Mouse (Mus musculus) limb, embryonic 13.5 days (tissue): Measurements from ENCODE around the gene Map3k20. TPM values are rescaled to one million over a fixed set of nuclear protein-coding genes. Genes with fewer than 3 reads are reported as not detected.

Experiments used
- ATAC-seq: fragments of 200-750 bp; cut with Nextera tagmentation; 2 replicates; pipeline ENCODE4 v1.8.0; 2017; ENCODE audit warnings: low read depth, moderate number of reproducible peaks, moderate TSS enrichment; ENCODE audit not compliant: low FRiP score
- H3K27ac ChIP-seq: fragments of 300-500 bp; sonication (generic); 2 replicates; pipeline ENCODE4 v1.5.1; 2015; ENCODE audit warnings: inconsistent platforms, mild to moderate bottlenecking, moderate library complexity
- H3K27me3 ChIP-seq: fragments of 300-500 bp; sonication (generic); 2 replicates; pipeline ENCODE4 v1.6.1; 2015; ENCODE audit warnings: mild to moderate bottlenecking, inconsistent platforms
- H3K36me3 ChIP-seq: fragments of 300-500 bp; sonication (generic); 2 replicates; pipeline ENCODE4 v1.6.1; 2015; ENCODE audit warnings: inconsistent platforms, mild to moderate bottlenecking, moderate library complexity
- H3K4me1 ChIP-seq: fragments of 300-500 bp; sonication (generic); 2 replicates; pipeline ENCODE4 v1.6.1; 2015; ENCODE audit warnings: inconsistent platforms
- H3K4me2 ChIP-seq: fragments of 300-500 bp; sonication (generic); replicated peaks from 2 replicates; pipeline ENCODE4 v1.6.1; 2015; ENCODE audit warnings: inconsistent platforms, mild to moderate bottlenecking, moderate library complexity
- H3K4me3 ChIP-seq: fragments of 300-500 bp; sonication (generic); 2 replicates; pipeline ENCODE4 v1.5.1; 2015; ENCODE audit warnings: moderate library complexity, mild to moderate bottlenecking, inconsistent platforms
- H3K9ac ChIP-seq: fragments of 300-500 bp; sonication (generic); 2 replicates; pipeline ENCODE4 v1.6.1; 2015; ENCODE audit warnings: mild to moderate bottlenecking, inconsistent platforms
- H3K9me3 ChIP-seq: fragments of 300-500 bp; sonication (generic); 2 replicates; pipeline ENCODE4 v1.6.1; 2016; ENCODE audit warnings: inconsistent platforms
- WGBS: fragments of 180-500 bp; shearing (Covaris S2); methylation state at CpG from one replicate; pipeline ENCODE4 v1.1.7; 2015; 5-methylcytosine and 5-hydroxymethylcytosine counted together
- polyA plus RNA-seq: library from polyadenylated mRNA; unstranded; fragments of >200 nt; fragmentation: Nextera tagmentation; extraction: Ambion mirVana; gene quantifications from 2 replicates; pipeline ENCODE4 v1.2.1, GENCODE M21; 2015

Gene Map3k20
- polyA plus RNA-seq, 1 experiment from 2014 or later = 15.5 TPM

- Histone ChIP-seq H3K27ac (no peak overlapping the region), H3K27me3 (no peaks in the 10 kb centered on the region), H3K9ac (no peak overlapping the region), H3K36me3 (peaks cover 7% of the 10 kb centered on the region), H3K4me2 (no peak overlapping the region), H3K4me1 (peaks cover 29% of the 10 kb centered on the region), H3K4me3 (no peak overlapping the region), H3K9me3 (peaks cover 4% of the 10 kb centered on the region; the same call in 1 of the 2 replicates)
- ATAC-seq = no peak; the same call in 1 of the 2 replicates
- 18% methylated on average over 4 of the region's 4 CpGs for WGBS
These were observed 105.6 kb downstream of the Map3k20 start for GRCm38 (mm10) chr2:72391024-72391423.

DNA sequence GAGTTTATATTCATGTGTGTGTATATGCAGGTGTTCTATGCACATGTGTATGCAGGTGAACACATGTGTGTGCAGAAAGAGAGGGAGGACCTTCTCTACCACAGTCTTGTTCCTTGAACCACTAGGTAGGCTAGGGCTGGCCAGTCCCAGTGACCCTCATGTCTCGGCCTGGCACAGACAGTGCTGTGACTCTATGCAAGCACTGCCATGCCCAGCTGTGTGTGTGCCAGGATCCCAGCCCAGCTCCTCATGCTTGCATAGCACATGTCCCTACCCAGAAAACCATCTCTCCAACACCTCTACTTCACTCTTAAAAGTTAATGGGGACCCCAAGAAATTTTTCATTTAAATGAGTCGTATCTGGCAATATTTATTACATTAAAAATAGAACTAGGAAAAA is 106.3 kb downstream of the Map3k20 start:
- Histone ChIP-seq H3K27ac (peak overlapping the region; percentile 15; the same call in 1 of the 2 replicates), H3K4me1 (peaks cover 29% of the 10 kb centered on the region), H3K9ac (no peak overlapping the region), H3K36me3 (peaks cover 7% of the 10 kb centered on the region), H3K4me2 (no peak overlapping the region), H3K4me3 (no peak overlapping the region), H3K27me3 (no peaks in the 10 kb centered on the region), H3K9me3 (peaks cover 6% of the 10 kb centered on the region; the same call in 1 of the 2 replicates)
- ATAC-seq = no peak
- WGBS = 91% methylated on average over 2 of the region's 2 CpGs

- Histone ChIP-seq H3K4me2 (no peak overlapping the region), H3K9me3 (peaks cover 6% of the 10 kb centered on the region; the same call in 1 of the 2 replicates), H3K4me3 (no peak overlapping the region), H3K36me3 (peaks cover 7% of the 10 kb centered on the region), H3K27ac (no peak overlapping the region), H3K4me1 (peaks cover 29% of the 10 kb centered on the region), H3K9ac (no peak overlapping the region), H3K27me3 (no peaks in the 10 kb centered on the region)
- 50% methylated on average over 4 of the region's 4 CpGs for WGBS
- no peak for ATAC-seq
These were observed 106.9 kb downstream of the Map3k20 start for GRCm38 (mm10) chr2:72392316-72392715.

- no peak overlapping the region for H3K9ac ChIP-seq
These were observed 111.5 kb downstream of the Map3k20 start for GRCm38 (mm10) chr2:72396934-72397333.

GRCm38 (mm10) chr2:72398227-72398626 is 112.8 kb downstream of the Map3k20 start:
- peaks cover 21% of the 10 kb centered on the region for H3K4me1 ChIP-seq
- no peak overlapping the region for H3K9ac ChIP-seq
- 29% methylated on average over 13 of the region's 13 CpGs for WGBS
- peaks cover 7% of the 10 kb centered on the region for H3K36me3 ChIP-seq
- no peak overlapping the region for H3K27ac ChIP-seq
- H3K9me3 ChIP-seq = peaks cover 6% of the 10 kb centered on the region; the same call in 1 of the 2 replicates
- no peak for ATAC-seq
- no peak overlapping the region for H3K4me3 ChIP-seq
- no peak overlapping the region for H3K4me2 ChIP-seq
- no peaks in the 10 kb centered on the region for H3K27me3 ChIP-seq

More at GRCm38 (mm10) chr2:72396934-72397333, 111.5 kb downstream of the Map3k20 start:
- Histone ChIP-seq H3K27me3 (no peaks in the 10 kb centered on the region), H3K4me3 (no peak overlapping the region), H3K4me1 (peaks cover 24% of the 10 kb centered on the region), H3K4me2 (no peak overlapping the region), H3K27ac (no peak overlapping the region), H3K36me3 (peaks cover 7% of the 10 kb centered on the region), H3K9me3 (peaks cover 6% of the 10 kb centered on the region; the same call in 1 of the 2 replicates)
- WGBS = 75% methylated on average over 6 of the region's 6 CpGs
- no peak for ATAC-seq

DNA sequence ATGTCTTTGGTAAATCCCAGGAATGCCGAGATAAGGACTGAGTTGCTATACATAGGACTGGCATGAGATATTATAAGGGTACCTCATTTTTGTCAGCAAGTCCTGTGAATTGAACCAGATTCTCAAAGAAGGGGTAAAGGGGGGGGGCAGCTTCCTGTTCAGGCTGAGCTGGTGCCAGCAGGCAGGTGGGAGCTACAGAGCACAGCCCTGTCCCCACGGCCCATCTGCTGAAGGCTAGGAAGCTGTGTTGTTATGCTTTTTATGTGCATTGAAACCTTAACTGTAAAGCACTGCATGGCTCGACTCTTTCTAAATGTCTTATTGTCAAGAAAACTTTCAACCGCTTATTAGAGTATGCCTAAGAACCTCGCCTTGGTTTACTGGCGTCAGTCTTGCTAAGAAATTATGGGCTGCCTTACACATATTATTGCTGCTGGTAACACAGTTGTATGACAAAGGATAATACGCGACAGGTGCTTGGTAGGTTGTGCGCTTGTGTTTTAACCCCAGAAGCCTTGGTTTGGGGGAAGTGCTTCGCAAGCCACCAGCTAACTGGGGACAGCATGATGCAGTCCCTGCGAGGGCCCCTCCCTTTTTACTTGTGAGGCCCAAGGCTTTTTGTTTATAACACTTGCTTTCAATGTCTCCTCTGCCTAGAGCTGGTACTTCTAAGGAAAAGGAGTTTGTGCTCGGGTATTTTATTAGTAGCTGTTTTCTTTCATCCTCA is 114.2 kb downstream of the Map3k20 start:
- ATAC-seq = no peak

GRCm38 (mm10) chr2:72401290-72401689 is 115.9 kb downstream of the Map3k20 start:
- no peak for ATAC-seq
- H3K4me3 ChIP-seq = no peak overlapping the region
- WGBS = 70% methylated on average over 9 of the region's 9 CpGs

More for the DNA sequence above, 114.2 kb downstream of the Map3k20 start:
- peaks cover 13% of the 10 kb centered on the region for H3K4me1 ChIP-seq
- 41% methylated on average over 12 of the region's 12 CpGs for WGBS
- no peaks in the 10 kb centered on the region for H3K27me3 ChIP-seq
- no peak overlapping the region for H3K4me2 ChIP-seq
- peaks cover 6% of the 10 kb centered on the region for H3K36me3 ChIP-seq
- peaks cover 6% of the 10 kb centered on the region; the same call in 1 of the 2 replicates for H3K9me3 ChIP-seq
- H3K4me3 ChIP-seq = no peak overlapping the region
- H3K9ac ChIP-seq = no peak overlapping the region
- no peak overlapping the region for H3K27ac ChIP-seq

GRCm38 (mm10) chr2:72405621-72406555 is 120.5 kb downstream of the Map3k20 start:
- peaks cover 17% of the 10 kb centered on the region; the same call in 1 of the 2 replicates for H3K4me1 ChIP-seq
- H3K4me3 ChIP-seq = no peak overlapping the region
- no peaks in the 10 kb centered on the region for H3K36me3 ChIP-seq
- no peak overlapping the region for H3K9ac ChIP-seq
- WGBS = 80% methylated on average over 12 of the region's 12 CpGs
- no peaks in the 10 kb centered on the region for H3K27me3 ChIP-seq
- no peak for ATAC-seq
- no peaks in the 10 kb centered on the region for H3K9me3 ChIP-seq
- no peak overlapping the region for H3K27ac ChIP-seq
- H3K4me2 ChIP-seq = no peak overlapping the region

More at GRCm38 (mm10) chr2:72401290-72401689, 115.9 kb downstream of the Map3k20 start:
- Histone ChIP-seq H3K4me1 (peaks cover 13% of the 10 kb centered on the region), H3K9me3 (no peaks in the 10 kb centered on the region), H3K9ac (no peak overlapping the region), H3K27ac (no peak overlapping the region), H3K27me3 (no peaks in the 10 kb centered on the region), H3K36me3 (no peaks in the 10 kb centered on the region), H3K4me2 (no peak overlapping the region)

DNA sequence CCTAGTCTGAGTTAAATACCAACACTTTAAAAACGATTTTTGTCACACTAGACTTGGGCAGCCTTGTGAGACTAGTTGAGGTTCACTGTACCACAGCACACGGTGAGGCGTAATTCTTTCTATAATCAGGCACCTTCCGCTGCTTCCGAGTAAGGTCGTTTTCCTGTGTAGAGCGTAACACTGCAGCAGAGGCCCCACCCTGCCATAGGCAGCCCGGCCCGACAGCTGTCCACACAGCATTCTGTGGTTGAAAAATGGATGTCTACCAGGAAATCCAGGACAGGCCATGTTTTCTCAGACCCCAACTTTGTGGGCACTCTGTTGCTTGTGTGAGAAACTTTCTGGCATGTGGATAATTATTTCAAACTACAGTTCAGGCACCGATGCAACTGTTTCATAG is 121.3 kb downstream of the Map3k20 start:
- peaks cover 17% of the 10 kb centered on the region; the same call in 1 of the 2 replicates for H3K4me1 ChIP-seq
- no peak overlapping the region for H3K9ac ChIP-seq
- ATAC-seq = no peak
- no peak overlapping the region for H3K4me2 ChIP-seq
- 44% methylated on average over 10 of the region's 10 CpGs for WGBS
- no peak overlapping the region for H3K4me3 ChIP-seq
- no peaks in the 10 kb centered on the region for H3K9me3 ChIP-seq
- no peaks in the 10 kb centered on the region for H3K27me3 ChIP-seq
- no peak overlapping the region for H3K27ac ChIP-seq
- H3K36me3 ChIP-seq = no peaks in the 10 kb centered on the region

- H3K9ac ChIP-seq = no peak overlapping the region
- H3K27me3 ChIP-seq = no peaks in the 10 kb centered on the region
- H3K4me3 ChIP-seq = no peak overlapping the region
- H3K9me3 ChIP-seq = no peaks in the 10 kb centered on the region
- 70% methylated on average over 17 of the region's 17 CpGs for WGBS
- H3K27ac ChIP-seq = no peak overlapping the region
- peaks cover 12% of the 10 kb centered on the region; the same call in 1 of the 2 replicates for H3K4me1 ChIP-seq
- ATAC-seq = no peak
- 0 out of 2 replicates have a peak, but pooled peaks cover 3% of the 10 kb centered on the region for H3K36me3 ChIP-seq
- no peak overlapping the region for H3K4me2 ChIP-seq
These were observed 122.1 kb downstream of the Map3k20 start for GRCm38 (mm10) chr2:72407341-72408092.

DNA sequence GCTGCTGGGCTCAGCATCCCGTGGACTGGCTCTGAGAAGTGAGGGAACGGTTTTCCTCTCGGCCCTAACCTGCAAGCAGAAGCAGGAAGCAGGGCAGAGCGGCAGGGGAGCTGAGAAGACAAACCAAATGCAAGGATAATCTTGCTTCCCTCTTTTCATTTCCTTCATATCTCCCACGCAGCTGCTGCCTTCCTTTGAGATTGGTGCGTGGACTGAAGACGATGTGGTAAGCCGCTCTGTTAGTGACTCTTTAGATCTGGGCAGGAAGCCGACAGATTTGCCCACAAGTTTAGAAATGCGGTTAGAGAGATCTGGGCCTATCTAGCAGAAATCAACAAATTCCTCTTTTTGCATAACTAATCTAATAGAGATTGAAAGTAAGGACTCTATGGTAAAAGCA is 124.5 kb downstream of the Map3k20 start:
- Histone ChIP-seq H3K27me3 (no peaks in the 10 kb centered on the region), H3K4me2 (no peak overlapping the region), H3K4me1 (peaks cover 12% of the 10 kb centered on the region; the same call in 1 of the 2 replicates), H3K27ac (no peak overlapping the region), H3K4me3 (no peak overlapping the region), H3K9me3 (no peaks in the 10 kb centered on the region), H3K9ac (no peak overlapping the region), H3K36me3 (0 out of 2 replicates have a peak, but pooled peaks cover 3% of the 10 kb centered on the region)
- WGBS = 73% methylated on average over 10 of the region's 10 CpGs
- ATAC-seq = no peak
